Mouse (Mus musculus) liver, embryonic 14.5 days (tissue): ENCODE data around the gene Tmem179. TPM values are rescaled to one million over a fixed set of nuclear protein-coding genes. Genes with fewer than 3 reads are reported as not detected.
A peak's percentile ranks its signal among the peaks of the same experiment; 100 is the strongest.

ENCODE experiments used
- ATAC-seq: fragments of 200-750 bp; cut with Nextera tagmentation; 2 replicates; pipeline ENCODE4 v1.8.0; 2017; ENCODE audit warnings: moderate number of reproducible peaks, mild to moderate bottlenecking, moderate library complexity; ENCODE audit not compliant: insufficient read depth
- DNase-seq, 3 experiments: peaks; one replicate each; pipeline ENCODE4 v3.0.0-alpha.2; 2012 to 2013; ENCODE audit warnings: low read depth in 3 of 3, low spot score in 3 of 3
- H3K27ac ChIP-seq: fragments of 300-500 bp; sonication (generic); 2 replicates; pipeline ENCODE4 v1.5.1; 2014; ENCODE audit warnings: moderate library complexity, mild to moderate bottlenecking, control low read depth, inconsistent platforms
- H3K27me3 ChIP-seq: fragments of 300-500 bp; sonication (generic); 2 replicates; pipeline ENCODE4 v1.6.1; 2014; ENCODE audit warnings: mild to moderate bottlenecking, low read length, moderate library complexity; ENCODE audit not compliant: control insufficient read depth, insufficient read depth
- H3K36me3 ChIP-seq: fragments of 300-500 bp; sonication (generic); replicated peaks from 2 replicates; pipeline ENCODE4 v1.6.1; 2014; ENCODE audit warnings: low read depth; ENCODE audit not compliant: control insufficient read depth, insufficient read depth
- H3K4me1 ChIP-seq, 2 experiments: fragments of 200-500 bp in 1 of 2; fragments of 300-500 bp in 1 of 2; sonication (generic) in 1 of 2; replicated peaks; 2 replicates each; pipeline ENCODE4 v1.6.1; 2012 to 2014; ENCODE audit warnings: antibody characterized with exemption in 1 of 2, inconsistent platforms in 1 of 2, low read length in 1 of 2; ENCODE audit not compliant: control insufficient read depth in 2 of 2, insufficient read depth in 2 of 2
- H3K4me2 ChIP-seq: fragments of 300-500 bp; sonication (generic); 2 replicates; pipeline ENCODE4 v1.6.1; 2014; ENCODE audit warnings: low read depth, mild to moderate bottlenecking, control low read depth, moderate library complexity
- H3K4me3 ChIP-seq, 2 experiments: fragments of 200-500 bp in 1 of 2; fragments of 300-500 bp in 1 of 2; sonication (generic) in 1 of 2; 2 replicates each; pipeline ENCODE4 v1.5.1; 2012 to 2014; ENCODE audit warnings: low read depth in 2 of 2, low read length in 2 of 2, mild to moderate bottlenecking in 2 of 2, control low read depth in 1 of 2, inconsistent platforms in 1 of 2, moderate library complexity in 1 of 2; ENCODE audit not compliant: insufficient read depth in 1 of 2
- H3K9ac ChIP-seq: fragments of 300-500 bp; sonication (generic); replicated peaks from 2 replicates; pipeline ENCODE4 v1.6.1; 2014; ENCODE audit warnings: mild to moderate bottlenecking, control low read depth, moderate library complexity
- H3K9me3 ChIP-seq: fragments of 300-500 bp; sonication (generic); 2 replicates; pipeline ENCODE4 v1.6.1; 2016; ENCODE audit warnings: low read length, mixed read lengths; ENCODE audit not compliant: control insufficient read depth
- CTCF ChIP-seq: IDR thresholded peaks from 2 replicates; pipeline ENCODE4 v1.5.1; 2016; ENCODE audit warnings: antibody characterized with exemption, low read depth, control low read depth
- EP300 ChIP-seq: IDR thresholded peaks from 2 replicates; pipeline ENCODE4 v1.6.1; 2016; ENCODE audit warnings: antibody characterized with exemption, low read depth
- WGBS: fragments of 180-500 bp; shearing (Covaris S2); extraction: QIAGEN DNeasy Blood & Tissue Kit; methylation state at CpG from one replicate; pipeline ENCODE4 v1.1.7; 2014; ENCODE audit not compliant: insufficient replicate concordance; 5-methylcytosine and 5-hydroxymethylcytosine counted together
- polyA plus RNA-seq, 2 experiments: library from polyadenylated mRNA; depleted of rRNA in 1 of 2; stranded (reverse) in 1 of 2; unstranded in 1 of 2; fragments of >200 nt; fragmentation: Nextera tagmentation in 1 of 2; extraction: Ambion mirVana in 1 of 2; gene quantifications; 2 replicates each; pipeline versions ENCODE4 v1.2.1 to v1.2.3; 2012 to 2014

The Tmem179 gene
- polyA plus RNA-seq, 2 experiments: 0.02 to 0.05 TPM

GRCm38 (mm10) chr12:112552520-112552919 lies 36.0 kb upstream of the Tmem179 start:
- Histone ChIP-seq H3K27me3 (no peaks in the 10 kb centered on the region), H3K4me2 (no peak overlapping the region), H3K9ac (no peak overlapping the region), H3K36me3 (no peaks in the 10 kb centered on the region), H3K27ac (no peak overlapping the region), H3K4me1 (no peaks in the 10 kb centered on the region), H3K4me3 (no peak overlapping the region), H3K9me3 (no peaks in the 10 kb centered on the region)
- DNase-seq (no peak), ATAC-seq (no peak)
- 42% methylated on average over 5 of the region's 5 CpGs for WGBS
- TF ChIP-seq EP300 (no peak), CTCF (no peak)

- ATAC-seq (0 out of 2 replicates have a peak, but pooled peaks have one; percentile 26), DNase-seq (peak; percentile 35 to 44 (median 44))
- WGBS: 9% methylated on average over 13 of the region's 13 CpGs
- Histone ChIP-seq H3K27me3 (no peaks in the 10 kb centered on the region), H3K9ac (no peak overlapping the region), H3K9me3 (no peaks in the 10 kb centered on the region), H3K4me2 (no peak overlapping the region), H3K4me3 (no peak overlapping the region), H3K36me3 (no peaks in the 10 kb centered on the region), H3K4me1 (no peaks in the 10 kb centered on the region), H3K27ac (no peak overlapping the region)
- no peak for TF ChIP-seq EP300
- TF ChIP-seq CTCF: peak; percentile 99
These were observed 35.4 kb upstream of the Tmem179 start for GRCm38 (mm10) chr12:112551861-112552375.

GRCm38 (mm10) chr12:112549287-112549686 lies 32.7 kb upstream of the Tmem179 start:
- Histone ChIP-seq H3K4me2 (no peak overlapping the region), H3K9me3 (no peaks in the 10 kb centered on the region), H3K4me1 (no peaks in the 10 kb centered on the region), H3K36me3 (no peaks in the 10 kb centered on the region), H3K9ac (no peak overlapping the region), H3K4me3 (no peak overlapping the region), H3K27ac (no peak overlapping the region), H3K27me3 (no peaks in the 10 kb centered on the region)
- DNase-seq: no peak
- TF ChIP-seq CTCF: peak; percentile 17; the same call in 1 of the 2 replicates
- no peak for TF ChIP-seq EP300
- 68% methylated on average over 1 of the region's 1 CpGs for WGBS
- ATAC-seq: no peak

- H3K9ac ChIP-seq: no peak overlapping the region
- no peak overlapping the region for H3K4me2 ChIP-seq
- H3K36me3 ChIP-seq: no peaks in the 10 kb centered on the region
- DNase-seq (no peak), ATAC-seq (no peak)
- no peaks in the 10 kb centered on the region for H3K27me3 ChIP-seq
- H3K4me1 ChIP-seq: peaks cover 0 to 2% of the 10 kb centered on the region in 2 experiments; a peak in 1 of 4 replicates
- H3K9me3 ChIP-seq: no peaks in the 10 kb centered on the region
- 69% methylated on average over 8 of the region's 8 CpGs for WGBS
- TF ChIP-seq CTCF (no peak), EP300 (no peak)
- H3K27ac ChIP-seq: no peak overlapping the region
- no peak overlapping the region for H3K4me3 ChIP-seq
These were observed 29.6 kb upstream of the Tmem179 start for GRCm38 (mm10) chr12:112546110-112546509.

- H3K4me2 ChIP-seq: no peak overlapping the region
- H3K4me1 ChIP-seq: peaks cover 0 to 2% of the 10 kb centered on the region in 2 experiments; a peak in 1 of 4 replicates
- no peak overlapping the region for H3K4me3 ChIP-seq
- no peak overlapping the region for H3K27ac ChIP-seq
- no peaks in the 10 kb centered on the region for H3K27me3 ChIP-seq
- 39% methylated on average over 12 of the region's 12 CpGs for WGBS
- H3K9me3 ChIP-seq: no peaks in the 10 kb centered on the region
- H3K36me3 ChIP-seq: no peaks in the 10 kb centered on the region
- no peak for DNase-seq
- TF ChIP-seq CTCF (no peak), EP300 (no peak)
- ATAC-seq: no peak
- H3K9ac ChIP-seq: no peak overlapping the region
These were observed 28.6 kb upstream of the Tmem179 start for GRCm38 (mm10) chr12:112544946-112545701.
